Mouse (Mus musculus) heart, embryonic 13.5 days (tissue): ENCODE measurements around the gene Mlycd. TPM values are rescaled to one million over a fixed set of nuclear protein-coding genes. Genes with fewer than 3 reads are reported as not detected.
A peak's percentile ranks its signal among the peaks of the same experiment; 100 is the strongest.

Source experiments
- ATAC-seq: fragments of 200-750 bp; cut with Nextera tagmentation; 2 replicates; pipeline ENCODE4 v1.8.0; 2017; ENCODE audit warnings: moderate TSS enrichment; ENCODE audit not compliant: insufficient number of reproducible peaks, low FRiP score, low TSS enrichment; ENCODE audit errors: extremely low read depth
- H3K27ac ChIP-seq: fragments of 300-500 bp; sonication (generic); replicated peaks from 2 replicates; pipeline ENCODE4 v1.5.1; 2015; ENCODE audit warnings: moderate library complexity, mild to moderate bottlenecking, inconsistent platforms
- H3K27me3 ChIP-seq: fragments of 300-500 bp; sonication (generic); replicated peaks from 2 replicates; pipeline ENCODE4 v1.6.1; 2015; ENCODE audit warnings: mild to moderate bottlenecking, inconsistent platforms
- H3K36me3 ChIP-seq: fragments of 300-500 bp; sonication (generic); 2 replicates; pipeline ENCODE4 v1.6.1; 2015; ENCODE audit warnings: mild to moderate bottlenecking, inconsistent platforms
- H3K4me1 ChIP-seq: fragments of 300-500 bp; sonication (generic); 2 replicates; pipeline ENCODE4 v1.6.1; 2015; ENCODE audit warnings: inconsistent platforms
- H3K4me2 ChIP-seq: fragments of 300-500 bp; sonication (generic); 2 replicates; pipeline ENCODE4 v1.6.1; 2015; ENCODE audit warnings: inconsistent platforms, mild to moderate bottlenecking, moderate library complexity
- H3K4me3 ChIP-seq: fragments of 300-500 bp; sonication (generic); 2 replicates; pipeline ENCODE4 v1.5.1; 2015; ENCODE audit warnings: moderate library complexity, mild to moderate bottlenecking, inconsistent platforms
- H3K9ac ChIP-seq: fragments of 300-500 bp; sonication (generic); 2 replicates; pipeline ENCODE4 v1.6.1; 2015; ENCODE audit warnings: inconsistent platforms, mild to moderate bottlenecking, moderate library complexity
- H3K9me3 ChIP-seq: fragments of 300-500 bp; sonication (generic); 2 replicates; pipeline ENCODE4 v1.6.1; 2016; ENCODE audit warnings: inconsistent platforms
- WGBS: fragments of 180-500 bp; shearing (Covaris S2); methylation state at CpG from one replicate; pipeline ENCODE4 v1.1.7; 2015; ENCODE audit warnings: mixed read lengths; 5-methylcytosine and 5-hydroxymethylcytosine counted together
- polyA plus RNA-seq: library from polyadenylated mRNA; unstranded; fragments of >200 nt; fragmentation: Nextera tagmentation; extraction: Ambion mirVana; gene quantifications from 2 replicates; pipeline ENCODE4 v1.2.1, GENCODE M21; 2015

Mlycd gene
- polyA plus RNA-seq, 1 experiment from 2014 or later, result 17.0 TPM

GRCm38 (mm10) chr8:119424740-119425139 lies 30.1 kb downstream of the Mlycd start:
- WGBS, result 65% methylated on average over 10 of the region's 10 CpGs
- Histone ChIP-seq H3K4me2 (no peak overlapping the region), H3K9me3 (no peaks in the 10 kb centered on the region), H3K9ac (no peak overlapping the region), H3K27ac (peak overlapping the region; percentile 59), H3K27me3 (peaks cover 3% of the 10 kb centered on the region; the same call in 1 of the 2 replicates), H3K4me3 (no peak overlapping the region), H3K36me3 (no peaks in the 10 kb centered on the region), H3K4me1 (peaks cover 50% of the 10 kb centered on the region)
- ATAC-seq, result no peak

DNA sequence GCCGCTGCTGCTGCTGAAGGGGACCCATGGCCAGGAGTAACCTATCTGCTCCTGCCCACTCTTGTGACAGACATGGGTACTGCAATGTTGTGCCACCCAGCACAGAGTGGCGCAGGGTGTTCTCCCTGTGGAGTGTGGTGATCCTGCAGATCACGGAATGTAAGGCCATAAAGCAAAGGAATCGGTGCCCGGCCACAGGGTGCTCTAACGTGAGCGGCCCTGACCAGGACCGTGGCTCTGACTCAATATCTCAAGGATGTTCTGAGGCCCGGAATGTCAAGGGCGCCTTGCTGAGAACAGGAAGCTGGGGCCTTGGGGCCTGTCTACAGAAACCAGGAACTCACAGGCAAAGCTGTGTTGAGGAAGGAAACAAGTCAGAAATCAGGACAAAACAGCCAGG lies 30.9 kb downstream of the Mlycd start:
- Histone ChIP-seq H3K4me2 (no peak overlapping the region), H3K4me1 (peaks cover 50% of the 10 kb centered on the region)
- 69% methylated on average over 10 of the region's 10 CpGs for WGBS

GRCm38 (mm10) chr8:119426069-119426735 lies 31.5 kb downstream of the Mlycd start:
- 68% methylated on average over 6 of the region's 6 CpGs for WGBS
- Histone ChIP-seq H3K4me1 (peaks cover 45% of the 10 kb centered on the region), H3K4me2 (no peak overlapping the region), H3K9ac (0 out of 2 replicates have a peak overlapping the region, but pooled peaks have one; percentile 24), H3K27ac (peak overlapping the region; percentile 73), H3K4me3 (no peak overlapping the region), H3K36me3 (no peaks in the 10 kb centered on the region), H3K9me3 (no peaks in the 10 kb centered on the region), H3K27me3 (0 out of 2 replicates have a peak, but pooled peaks cover 3% of the 10 kb centered on the region)
- no peak for ATAC-seq

More for the DNA sequence above, 30.9 kb downstream of the Mlycd start:
- no peak overlapping the region for H3K4me3 ChIP-seq
- ATAC-seq, result no peak
- H3K9ac ChIP-seq, result 0 out of 2 replicates have a peak overlapping the region, but pooled peaks have one; percentile 24
- H3K27ac ChIP-seq, result peak overlapping the region; percentile 73
- H3K27me3 ChIP-seq, result 0 out of 2 replicates have a peak, but pooled peaks cover 3% of the 10 kb centered on the region
- no peaks in the 10 kb centered on the region for H3K36me3 ChIP-seq
- no peaks in the 10 kb centered on the region for H3K9me3 ChIP-seq

- 69% methylated on average over 12 of the region's 12 CpGs for WGBS
- Histone ChIP-seq H3K4me2 (no peak overlapping the region), H3K4me1 (peaks cover 33% of the 10 kb centered on the region), H3K9me3 (no peaks in the 10 kb centered on the region), H3K27me3 (0 out of 2 replicates have a peak, but pooled peaks cover 3% of the 10 kb centered on the region), H3K9ac (no peak overlapping the region), H3K27ac (no peak overlapping the region), H3K36me3 (no peaks in the 10 kb centered on the region), H3K4me3 (no peak overlapping the region)
- no peak for ATAC-seq
These were observed 33.1 kb downstream of the Mlycd start for GRCm38 (mm10) chr8:119427634-119428349.

- H3K4me2 ChIP-seq, result no peak overlapping the region
- no peak overlapping the region for H3K27ac ChIP-seq
- H3K9me3 ChIP-seq, result no peaks in the 10 kb centered on the region
- no peak overlapping the region for H3K9ac ChIP-seq
- H3K27me3 ChIP-seq, result 0 out of 2 replicates have a peak, but pooled peaks cover 3% of the 10 kb centered on the region
- H3K36me3 ChIP-seq, result no peaks in the 10 kb centered on the region
- peaks cover 33% of the 10 kb centered on the region for H3K4me1 ChIP-seq
- no peak overlapping the region for H3K4me3 ChIP-seq
- 57% methylated on average over 7 of the region's 7 CpGs for WGBS
- ATAC-seq, result no peak
These were observed 33.7 kb downstream of the Mlycd start for GRCm38 (mm10) chr8:119428350-119428740.

DNA sequence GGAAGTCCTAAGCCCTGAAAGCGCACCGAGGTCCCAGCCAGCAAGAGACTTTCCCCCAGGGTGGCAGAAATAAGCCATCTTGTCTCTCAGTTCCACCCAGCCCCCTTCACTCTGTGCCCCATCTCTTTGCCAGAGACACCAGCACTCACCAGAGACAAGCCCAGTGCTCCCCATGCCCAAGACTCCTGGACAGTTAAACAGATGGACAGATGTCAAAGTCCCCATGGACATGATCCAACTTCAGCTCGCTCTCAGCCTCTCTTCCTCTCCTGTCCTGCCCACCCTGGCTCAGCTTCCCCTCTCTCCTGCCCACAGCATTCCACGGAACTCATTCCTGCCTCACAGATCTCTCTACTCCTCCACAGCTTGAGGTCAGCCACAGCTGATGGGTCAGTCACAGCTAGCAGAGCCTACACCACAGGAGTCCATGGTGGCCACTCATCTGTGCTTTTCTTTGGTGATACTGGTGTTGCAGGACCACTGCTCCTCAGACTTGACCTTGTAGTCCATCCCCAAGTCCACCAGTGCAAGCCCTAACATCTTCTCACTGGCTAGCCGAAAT lies 34.2 kb downstream of the Mlycd start:
- H3K4me2 ChIP-seq, result no peak overlapping the region
- H3K4me1 ChIP-seq, result peaks cover 29% of the 10 kb centered on the region
- H3K9me3 ChIP-seq, result no peaks in the 10 kb centered on the region
- H3K4me3 ChIP-seq, result no peak overlapping the region
- WGBS, result 64% methylated on average over 5 of the region's 5 CpGs
- no peak overlapping the region for H3K27ac ChIP-seq
- ATAC-seq, result no peak
- H3K36me3 ChIP-seq, result no peaks in the 10 kb centered on the region
- H3K9ac ChIP-seq, result no peak overlapping the region
- 0 out of 2 replicates have a peak, but pooled peaks cover 3% of the 10 kb centered on the region for H3K27me3 ChIP-seq

- peaks cover 22% of the 10 kb centered on the region for H3K4me1 ChIP-seq
- no peak overlapping the region for H3K4me2 ChIP-seq
- H3K27me3 ChIP-seq, result peaks cover 2% of the 10 kb centered on the region; the same call in 1 of the 2 replicates
- H3K9me3 ChIP-seq, result no peaks in the 10 kb centered on the region
- no peak overlapping the region for H3K9ac ChIP-seq
- H3K27ac ChIP-seq, result no peak overlapping the region
- H3K4me3 ChIP-seq, result no peak overlapping the region
- 65% methylated on average over 3 of the region's 3 CpGs for WGBS
- no peak for ATAC-seq
- no peaks in the 10 kb centered on the region for H3K36me3 ChIP-seq
These were observed 34.9 kb downstream of the Mlycd start for GRCm38 (mm10) chr8:119429552-119429951.

- peaks cover 17% of the 10 kb centered on the region for H3K4me1 ChIP-seq
- no peak overlapping the region for H3K4me2 ChIP-seq
- 76% methylated on average over 8 of the region's 8 CpGs for WGBS
- H3K27ac ChIP-seq, result no peak overlapping the region
- no peak overlapping the region for H3K9ac ChIP-seq
- no peak overlapping the region for H3K4me3 ChIP-seq
- H3K36me3 ChIP-seq, result no peaks in the 10 kb centered on the region
- no peaks in the 10 kb centered on the region for H3K9me3 ChIP-seq
- no peaks in the 10 kb centered on the region; the same call in 1 of the 2 replicates for H3K27me3 ChIP-seq
- no peak for ATAC-seq
These were observed 35.6 kb downstream of the Mlycd start for GRCm38 (mm10) chr8:119430250-119430649.

DNA sequence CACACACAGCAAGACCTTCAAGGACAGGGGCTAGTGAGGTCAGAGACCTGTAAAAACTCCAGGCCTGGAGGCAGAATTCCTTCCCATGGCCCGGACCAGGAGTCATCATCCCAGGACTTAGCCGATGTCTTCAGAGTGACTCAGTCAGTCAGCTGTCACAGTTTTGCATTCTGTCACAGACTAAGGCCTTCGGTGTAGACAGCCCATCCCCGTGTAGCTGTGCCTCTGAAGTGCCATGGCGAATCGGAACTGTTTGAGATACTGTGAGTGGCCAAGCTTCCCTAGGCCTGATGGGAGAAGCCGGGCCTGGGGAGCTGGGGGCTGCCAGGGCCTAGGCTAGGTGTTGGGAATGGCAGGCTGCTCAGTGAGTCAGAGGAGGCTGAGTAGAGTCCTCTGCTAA lies 36.0 kb downstream of the Mlycd start:
- H3K4me3 ChIP-seq, result no peak overlapping the region
- no peak for ATAC-seq
- WGBS, result 57% methylated on average over 7 of the region's 7 CpGs
- H3K9ac ChIP-seq, result no peak overlapping the region
- H3K27ac ChIP-seq, result no peak overlapping the region
- H3K27me3 ChIP-seq, result peaks cover 4% of the 10 kb centered on the region
- H3K4me1 ChIP-seq, result peaks cover 13% of the 10 kb centered on the region
- H3K36me3 ChIP-seq, result no peaks in the 10 kb centered on the region
- no peaks in the 10 kb centered on the region for H3K9me3 ChIP-seq
- no peak overlapping the region for H3K4me2 ChIP-seq

GRCm38 (mm10) chr8:119432372-119432771 lies 37.7 kb downstream of the Mlycd start:
- no peaks in the 10 kb centered on the region for H3K9me3 ChIP-seq
- H3K27ac ChIP-seq, result no peak overlapping the region
- no peaks in the 10 kb centered on the region for H3K36me3 ChIP-seq
- 36% methylated on average over 3 of the region's 3 CpGs for WGBS
- H3K4me3 ChIP-seq, result no peak overlapping the region
- H3K4me2 ChIP-seq, result no peak overlapping the region
- peaks cover 15% of the 10 kb centered on the region for H3K4me1 ChIP-seq
- no peak overlapping the region for H3K9ac ChIP-seq
- ATAC-seq, result no peak
- peaks cover 4% of the 10 kb centered on the region for H3K27me3 ChIP-seq

DNA sequence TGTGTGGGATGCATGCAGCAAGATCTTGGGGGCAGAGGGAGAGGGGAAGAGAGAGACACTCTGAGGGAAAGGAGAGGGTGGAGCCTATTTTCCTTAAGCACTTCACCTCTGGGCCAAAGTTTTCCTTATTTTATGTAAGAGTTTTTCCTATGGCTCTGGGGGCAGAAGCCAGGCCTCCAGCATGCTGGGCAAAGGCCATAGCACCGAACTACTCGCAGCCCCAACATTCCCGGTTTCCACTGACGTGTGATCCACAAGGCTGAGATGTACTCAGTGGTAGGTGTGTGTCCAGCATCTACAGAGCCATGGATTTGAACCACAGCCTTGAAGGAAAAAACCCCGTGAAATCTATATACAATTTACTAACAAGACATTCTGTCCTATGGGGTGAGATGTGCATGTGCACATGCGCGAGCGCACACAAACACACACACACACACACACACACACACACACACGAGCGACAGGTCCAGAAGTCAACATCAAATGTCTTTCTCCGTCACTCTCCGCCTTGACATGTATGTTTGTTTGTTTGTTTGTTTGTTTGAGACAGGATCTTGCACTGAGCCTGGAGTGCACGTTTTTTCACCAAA lies 39.0 kb downstream of the Mlycd start, which contains the start of gene Osgin1:
Osgin1 (plus strand) TSS at position 543 of the 593 bp plus-strand sequence.
- H3K27me3 ChIP-seq, result peaks cover 4% of the 10 kb centered on the region
- no peak within 1 kb of the TSS for H3K4me3 ChIP-seq
- no peak within 1 kb of the TSS for H3K4me2 ChIP-seq
- no peak for ATAC-seq
- WGBS, result 86% methylated on average over 13 of the region's 13 CpGs
- no peak within 1 kb of the TSS for H3K9ac ChIP-seq
- H3K27ac ChIP-seq, result no peak within 1 kb of the TSS
- no peaks in the 10 kb centered on the region for H3K36me3 ChIP-seq
- H3K9me3 ChIP-seq, result no peaks in the 10 kb centered on the region
- peaks cover 15% of the 10 kb centered on the region for H3K4me1 ChIP-seq
